Mouse (Mus musculus) heart, embryonic 11.5 days (tissue): ENCODE measurements around the gene Stmn3. TPM values are rescaled to one million over a fixed set of nuclear protein-coding genes. Genes with fewer than 3 reads are reported as not detected.
"Not testable (repeated sequence)": the region's sequence is repeated elsewhere in the genome, so short reads cannot be mapped to it uniquely, and the experiment has no call there.

Source experiments
- ATAC-seq: fragments of 200-750 bp; cut with Nextera tagmentation; replicated peaks from 2 replicates; pipeline ENCODE4 v1.8.0; 2017; ENCODE audit warnings: moderate library complexity; ENCODE audit not compliant: insufficient number of reproducible peaks, low FRiP score, low TSS enrichment
- H3K27ac ChIP-seq: fragments of 300-500 bp; sonication (generic); 2 replicates; pipeline ENCODE4 v1.5.1; 2014; ENCODE audit warnings: mild to moderate bottlenecking, low read depth, low read length
- H3K27me3 ChIP-seq: fragments of 300-500 bp; sonication (generic); 2 replicates; pipeline ENCODE4 v1.6.1; 2014; ENCODE audit warnings: mild to moderate bottlenecking, low read length, mixed read lengths; ENCODE audit not compliant: control insufficient read depth, insufficient read depth
- H3K36me3 ChIP-seq: fragments of 300-500 bp; sonication (generic); 2 replicates; pipeline ENCODE4 v1.6.1; 2014; ENCODE audit warnings: mild to moderate bottlenecking, low read length, moderate library complexity, mixed read lengths; ENCODE audit not compliant: control insufficient read depth, insufficient read depth
- H3K4me1 ChIP-seq: fragments of 300-500 bp; sonication (generic); 2 replicates; pipeline ENCODE4 v1.6.1; 2014; ENCODE audit warnings: low read length; ENCODE audit not compliant: control insufficient read depth, insufficient read depth
- H3K4me2 ChIP-seq: fragments of 300-500 bp; sonication (generic); 2 replicates; pipeline ENCODE4 v1.6.1; 2014; ENCODE audit warnings: mild to moderate bottlenecking, moderate library complexity
- H3K4me3 ChIP-seq: fragments of 300-500 bp; sonication (generic); 2 replicates; pipeline ENCODE4 v1.5.1; 2014; ENCODE audit warnings: low read depth, low read length
- H3K9ac ChIP-seq: fragments of 300-500 bp; sonication (generic); 2 replicates; pipeline ENCODE4 v1.6.1; 2014; ENCODE audit warnings: mild to moderate bottlenecking, low read depth, low read length, moderate library complexity
- H3K9me3 ChIP-seq: fragments of 300-500 bp; sonication (generic); replicated peaks from 2 replicates; pipeline ENCODE4 v1.6.1; 2016; ENCODE audit warnings: low read length; ENCODE audit not compliant: control insufficient read depth
- WGBS: fragments of 180-500 bp; shearing (Covaris S2); extraction: QIAGEN DNeasy Blood & Tissue Kit; methylation state at CpG from one replicate; pipeline ENCODE4 v1.1.7; 2014; ENCODE audit not compliant: insufficient replicate concordance; 5-methylcytosine and 5-hydroxymethylcytosine counted together
- polyA plus RNA-seq: library from polyadenylated mRNA; unstranded; fragments of >200 nt; fragmentation: Nextera tagmentation; extraction: Ambion mirVana; gene quantifications from 2 replicates; pipeline ENCODE4 v1.2.1, GENCODE M21; 2014

The Stmn3 gene
- polyA plus RNA-seq, 1 experiment from 2014 or later = 0.83 TPM

DNA sequence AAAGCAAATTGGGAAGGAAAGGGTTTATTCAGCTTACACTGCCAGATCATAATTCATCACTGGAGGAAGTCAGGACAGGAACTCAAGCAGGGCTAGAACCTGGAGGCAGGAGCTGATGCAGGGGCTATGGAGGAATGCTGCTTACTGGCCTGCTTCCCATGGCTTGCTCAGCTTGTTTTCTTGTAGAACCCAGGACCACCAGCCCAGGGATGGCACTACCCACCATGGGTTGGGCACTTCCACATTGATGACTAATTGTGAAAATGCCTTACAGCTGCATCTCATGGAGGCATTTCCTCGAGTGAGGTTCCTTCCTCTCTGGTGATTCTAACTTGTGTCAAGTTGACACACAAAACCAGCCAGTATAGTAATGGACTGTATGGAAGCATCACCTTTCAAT, 23.4 kb downstream of the Stmn3 start:
- whole genome bisulfite sequencing = 76% methylated on average over 1 of the region's 1 CpGs
- H3K36me3 ChIP-seq = 0 out of 2 replicates have a peak, but pooled peaks cover 2% of the 10 kb centered on the region
- H3K27me3 ChIP-seq = no peaks in the 10 kb centered on the region

DNA sequence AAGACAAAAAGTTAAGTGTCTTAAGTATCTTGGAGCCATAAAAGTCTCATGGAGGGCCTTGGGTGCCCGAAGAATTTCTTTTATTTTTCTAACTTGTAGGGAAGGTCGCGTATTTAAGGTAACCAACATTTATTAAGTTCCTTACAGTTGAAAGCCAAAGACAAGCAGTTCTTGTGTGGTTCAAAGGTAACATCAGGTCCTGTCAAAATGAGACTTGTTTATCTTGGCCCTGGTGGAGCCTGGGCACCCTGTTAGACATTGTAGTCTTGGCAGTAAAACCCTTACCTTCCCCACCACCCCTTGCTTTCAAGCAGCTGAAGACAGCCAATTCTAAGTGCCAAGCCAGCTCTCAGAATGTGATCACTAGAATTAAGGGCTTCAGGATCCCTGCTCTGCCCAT, 25.6 kb downstream of the Stmn3 start:
- Histone ChIP-seq H3K27ac (no peak overlapping the region), H3K27me3 (no peaks in the 10 kb centered on the region), H3K36me3 (0 out of 2 replicates have a peak, but pooled peaks cover 2% of the 10 kb centered on the region), H3K4me3 (peak overlapping the region; percentile 70), H3K9ac (peak overlapping the region; percentile 52; the same call in 1 of the 2 replicates), H3K4me1 (peaks cover 9% of the 10 kb centered on the region; the same call in 1 of the 2 replicates), H3K4me2 (peak overlapping the region; percentile 63), H3K9me3 (no peaks in the 10 kb centered on the region)
- WGBS = 75% methylated on average over 3 of the region's 3 CpGs
- no peak for ATAC-seq

More for the DNA sequence above, 23.4 kb downstream of the Stmn3 start:
- no peak for ATAC-seq
- Histone ChIP-seq H3K27ac (no peak overlapping the region), H3K4me3 (no peak overlapping the region), H3K9me3 (no peaks in the 10 kb centered on the region), H3K4me1 (peaks cover 9% of the 10 kb centered on the region; the same call in 1 of the 2 replicates), H3K4me2 (no peak overlapping the region), H3K9ac (no peak overlapping the region)

- H3K4me1 ChIP-seq, H3K27me3 ChIP-seq, H3K9me3 ChIP-seq, H3K36me3 ChIP-seq: not testable (repeated sequence)
- peak within 1 kb of the TSS; percentile 89 for H3K9ac ChIP-seq
- peak within 1 kb of the TSS; percentile 75 for H3K4me2 ChIP-seq
- peak within 1 kb of the TSS; percentile 96 for H3K27ac ChIP-seq
- peak; percentile 96 for ATAC-seq
- WGBS = under 1% methylated on average over 38 of the region's 38 CpGs
- H3K4me3 ChIP-seq = peak within 1 kb of the TSS; percentile 70
These were observed 26.3 kb downstream of the Stmn3 start, which contains the start of gene Gmeb2 for GRCm38 (mm10) chr2:181287958-181288350. Gene Gmeb2 (minus strand): TSS chr2:181288035.

GRCm38 (mm10) chr2:181287338-181287957, 26.9 kb downstream of the Stmn3 start:
- H3K4me3 ChIP-seq = peak overlapping the region; percentile 70
- peak overlapping the region; percentile 75 for H3K4me2 ChIP-seq
- ATAC-seq = peak; percentile 86
- WGBS = 1% methylated on average over 38 of the region's 71 CpGs
- H3K9me3 ChIP-seq = no peaks in the 10 kb centered on the region
- H3K27ac ChIP-seq = peak overlapping the region; percentile 96
- H3K4me1 ChIP-seq = peaks cover 9% of the 10 kb centered on the region; the same call in 1 of the 2 replicates
- H3K9ac ChIP-seq = peak overlapping the region; percentile 89
- 0 out of 2 replicates have a peak, but pooled peaks cover 2% of the 10 kb centered on the region for H3K36me3 ChIP-seq
- no peaks in the 10 kb centered on the region for H3K27me3 ChIP-seq

DNA sequence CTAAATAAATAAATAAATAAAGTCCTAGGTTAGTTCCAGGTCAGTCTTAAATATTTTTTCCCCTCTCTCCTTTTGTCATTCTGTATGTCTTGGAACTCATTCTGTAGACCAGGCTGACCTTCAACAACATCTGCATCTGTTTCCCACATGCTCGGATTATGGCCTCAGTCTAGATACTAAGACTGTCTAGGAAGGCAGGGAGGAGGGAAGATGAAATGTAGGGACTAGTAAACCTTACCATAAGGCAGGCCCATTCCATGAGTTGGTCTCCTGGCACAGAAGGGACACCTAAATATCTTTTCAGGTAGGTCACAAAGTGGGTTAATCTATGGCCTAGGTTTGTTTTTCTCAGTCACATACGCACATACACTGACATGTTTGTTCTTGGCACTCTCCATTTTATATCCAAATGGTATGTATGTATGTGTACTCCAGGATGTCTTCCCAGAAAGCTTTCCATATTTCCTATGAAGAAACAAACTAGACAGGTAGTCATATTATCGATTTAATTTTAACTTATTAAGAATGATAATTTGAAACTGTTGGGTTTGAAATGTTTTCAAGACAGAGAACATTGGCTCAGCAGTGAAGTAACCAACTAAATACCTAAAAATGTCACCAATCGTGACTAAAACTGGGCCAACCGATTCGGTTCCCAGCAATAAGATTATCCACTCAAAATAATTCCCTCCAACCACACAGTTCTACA, 27.5 kb downstream of the Stmn3 start:
- ATAC-seq = no peak
- peak overlapping the region; percentile 96 for H3K27ac ChIP-seq
- H3K4me2 ChIP-seq = peak overlapping the region; percentile 75
- peak overlapping the region; percentile 89 for H3K9ac ChIP-seq
- WGBS = 55% methylated on average over 6 of the region's 6 CpGs
- 0 out of 2 replicates have a peak, but pooled peaks cover 2% of the 10 kb centered on the region for H3K36me3 ChIP-seq
- peak overlapping the region; percentile 70 for H3K4me3 ChIP-seq
- no peaks in the 10 kb centered on the region for H3K9me3 ChIP-seq
- no peaks in the 10 kb centered on the region for H3K27me3 ChIP-seq
- peaks cover 9% of the 10 kb centered on the region; the same call in 1 of the 2 replicates for H3K4me1 ChIP-seq

- no peak overlapping the region for H3K4me3 ChIP-seq
- H3K27ac ChIP-seq = no peak overlapping the region
- no peak for ATAC-seq
- H3K9me3 ChIP-seq = no peaks in the 10 kb centered on the region
- H3K4me2 ChIP-seq = no peak overlapping the region
- 82% methylated on average over 1 of the region's 1 CpGs for WGBS
- no peaks in the 10 kb centered on the region for H3K27me3 ChIP-seq
- H3K4me1 ChIP-seq = no peaks in the 10 kb centered on the region
- no peak overlapping the region for H3K9ac ChIP-seq
- H3K36me3 ChIP-seq = 0 out of 2 replicates have a peak, but pooled peaks cover 9% of the 10 kb centered on the region
These were observed 34.3 kb downstream of the Stmn3 start for GRCm38 (mm10) chr2:181279968-181280367.

GRCm38 (mm10) chr2:181277866-181278265, 36.4 kb downstream of the Stmn3 start:
- no peaks in the 10 kb centered on the region for H3K27me3 ChIP-seq
- H3K4me3 ChIP-seq = no peak overlapping the region
- H3K9ac ChIP-seq = no peak overlapping the region
- H3K36me3 ChIP-seq = 0 out of 2 replicates have a peak, but pooled peaks cover 14% of the 10 kb centered on the region
- WGBS = 75% methylated on average over 3 of the region's 3 CpGs
- no peak for ATAC-seq
- H3K27ac ChIP-seq = no peak overlapping the region
- H3K4me2 ChIP-seq = no peak overlapping the region
- no peaks in the 10 kb centered on the region for H3K4me1 ChIP-seq
- no peaks in the 10 kb centered on the region for H3K9me3 ChIP-seq

DNA sequence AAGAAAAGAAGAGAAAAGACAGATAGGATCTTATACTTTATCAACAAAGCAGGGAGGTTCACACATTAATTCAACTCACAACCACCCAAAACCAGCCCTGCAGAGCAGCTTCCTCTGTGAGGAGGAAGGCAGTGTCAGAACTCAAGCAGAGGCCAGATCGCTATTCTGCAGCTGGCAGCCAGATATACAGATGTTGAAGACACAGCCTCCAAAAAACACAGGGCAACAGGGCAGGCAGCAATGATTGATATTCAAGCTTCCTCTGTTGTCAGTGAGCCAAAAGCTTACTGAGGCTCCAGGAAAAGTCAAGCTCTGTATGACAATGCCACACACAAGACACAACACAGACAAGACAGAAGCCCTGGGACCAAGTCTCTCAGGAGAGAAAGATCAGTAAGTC, 37.5 kb downstream of the Stmn3 start:
- Histone ChIP-seq H3K4me2 (no peak overlapping the region), H3K9me3 (no peaks in the 10 kb centered on the region), H3K4me1 (no peaks in the 10 kb centered on the region), H3K27me3 (no peaks in the 10 kb centered on the region), H3K9ac (no peak overlapping the region), H3K27ac (no peak overlapping the region), H3K4me3 (no peak overlapping the region), H3K36me3 (0 out of 2 replicates have a peak, but pooled peaks cover 14% of the 10 kb centered on the region)
- 67% methylated on average over 1 of the region's 1 CpGs for WGBS
- no peak for ATAC-seq
